Mouse (Mus musculus): ENCODE results near the gene Olfr598.
"Not testable (repeated sequence)": the region's sequence is repeated elsewhere in the genome, so short reads cannot be mapped to it uniquely, and the experiment has no call there.

Gene Olfr598

GRCm38 (mm10) chr7:103323268-103323667 is at the start of gene Olfr598:
TSS of gene Olfr598 (plus strand) at chr7:103323568.
- DNase-seq (ENCODE audit: low spot score in 2 of 2), result no peak

DNA sequence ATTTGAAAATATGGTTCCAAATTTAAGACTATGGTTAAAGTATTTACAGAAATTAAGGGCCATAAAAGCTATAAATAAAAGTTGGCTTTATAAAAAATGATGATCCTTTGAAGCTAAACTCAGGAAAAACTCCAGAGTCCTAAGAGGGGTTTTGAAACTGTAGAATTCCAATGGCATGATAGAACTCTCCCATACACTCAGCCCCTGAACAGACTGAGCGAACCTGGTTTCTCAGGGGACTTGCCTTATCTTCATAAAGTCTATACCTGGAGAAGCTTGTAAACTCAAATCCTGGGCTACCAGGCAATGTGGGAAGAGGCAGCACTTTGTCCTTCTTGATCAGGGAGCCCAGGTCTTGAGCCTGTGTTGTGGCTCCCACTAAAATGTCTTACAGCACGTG is 18.0 kb upstream of the Olfr598 start, which contains the start of gene Olfr596:
Olfr596 (plus strand) TSS at position 301 of the 400 bp plus-strand sequence.
- DNase-seq (ENCODE audit: low spot score in 2 of 2), result not testable (repeated sequence)

DNA sequence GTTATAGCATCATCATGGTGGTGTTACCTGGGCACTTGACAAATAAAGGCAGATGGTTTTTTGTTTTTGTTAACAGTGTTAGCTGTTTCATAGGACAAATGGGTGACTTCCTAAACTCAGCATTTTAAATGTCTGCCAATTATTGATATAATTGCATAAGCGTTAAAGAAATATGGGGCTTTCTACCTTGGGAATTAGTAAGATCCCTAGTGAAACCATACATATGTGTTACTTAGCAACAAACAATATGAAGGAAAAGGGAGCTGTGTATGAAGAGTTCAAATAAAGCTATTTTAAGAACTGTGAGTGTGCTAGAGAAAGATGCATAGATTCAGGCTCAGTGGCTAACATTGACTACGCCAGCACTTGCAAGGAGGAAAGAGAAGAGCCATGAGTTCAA is 7.4 kb upstream of the Olfr598 start, which contains the start of gene Olfr597:
Olfr597 (plus strand) TSS at position 301 of the 400 bp plus-strand sequence.
- DNase-seq (ENCODE audit: low spot score in 2 of 2), result not testable (repeated sequence)

DNA sequence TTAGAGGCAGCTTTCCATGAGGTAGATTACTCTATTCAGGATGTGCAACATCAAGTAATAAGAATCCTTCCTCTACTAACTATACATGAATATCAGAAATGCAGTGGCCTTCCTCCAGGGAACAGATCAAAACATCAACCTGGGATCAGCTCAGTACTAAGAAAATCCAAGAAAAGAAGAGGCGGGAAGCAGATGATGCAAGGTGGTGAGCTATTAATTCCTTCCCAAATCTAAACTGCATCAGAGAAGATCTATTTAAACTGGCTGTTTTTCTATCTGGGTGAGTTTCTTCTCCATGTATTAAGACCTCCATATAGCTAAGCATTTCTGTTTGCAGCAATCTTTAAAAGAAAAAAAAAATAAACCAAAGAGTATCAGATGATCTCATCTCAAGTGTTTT is 12.2 kb downstream of the Olfr598 start, which contains the start of gene Olfr599:
Olfr599 (plus strand) TSS at position 301 of the 400 bp plus-strand sequence.
- DNase-seq (ENCODE audit: low spot score in 2 of 2), result no peak

- DNase-seq (ENCODE audit: low spot score in 2 of 2), result no peak
These were observed 26.2 kb downstream of the Olfr598 start, which contains the start of gene Olfr600 for GRCm38 (mm10) chr7:103349569-103349968. TSS of gene Olfr600 (minus strand) at chr7:103349669.

GRCm38 (mm10) chr7:103362555-103362954 is 39.2 kb downstream of the Olfr598 start, which contains the start of gene Olfr601:
TSS of gene Olfr601 (minus strand) at chr7:103362655.
- DNase-seq (ENCODE audit: low spot score in 2 of 2), result no peak
